In the genomic region with DNA sequence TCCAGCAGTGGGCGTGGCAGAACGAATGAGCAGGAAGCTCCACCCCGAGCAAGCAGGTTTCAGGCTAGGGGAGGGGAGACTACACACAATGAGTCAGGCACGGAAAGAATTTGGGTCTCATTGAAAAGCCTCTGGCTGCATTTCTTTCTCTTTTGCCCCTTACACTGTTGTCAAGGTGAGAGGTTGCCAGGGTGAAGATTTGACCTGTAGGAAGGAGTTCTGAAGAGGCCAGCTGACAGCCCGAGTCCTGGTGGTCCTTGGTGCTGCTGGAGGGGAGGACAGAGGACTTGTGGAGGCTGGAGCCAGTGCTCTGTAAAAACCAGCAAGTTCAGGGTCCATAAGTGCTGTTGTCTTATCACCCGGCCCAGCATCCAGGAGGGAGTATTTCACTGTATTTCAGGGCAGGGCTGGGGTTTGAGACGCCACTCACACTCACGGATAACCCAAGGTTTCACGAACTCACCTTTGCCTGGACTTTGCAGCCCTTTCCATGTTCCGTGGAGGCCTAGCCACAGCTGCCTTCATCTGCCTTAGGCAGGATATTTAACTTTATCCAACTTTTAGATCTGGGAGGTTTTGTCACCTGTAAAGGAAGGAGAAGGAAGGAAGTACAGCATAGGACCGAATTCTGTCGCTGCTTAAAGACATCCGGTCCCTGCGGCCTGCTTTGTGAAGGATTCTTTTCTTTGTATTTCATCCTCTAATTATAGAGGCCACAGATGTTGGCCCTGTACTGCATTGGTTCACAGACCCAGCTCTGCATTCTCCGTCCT, we compare ENCODE assay signal across 11 mouse cellular contexts. TPM values are rescaled to one million over a fixed set of nuclear protein-coding genes. Genes with fewer than 3 reads are reported as not detected.
A peak's percentile ranks its signal among the peaks of the same experiment; 100 is the strongest.
DNase-seq lines count a peak whose midpoint lies in the region; ATAC-seq and TF ChIP-seq lines count a peak whose summit lies in the region.
"Had no signal": no experiment of that assay in that cellular context is flagged by ENCODE, and none has a peak within 500 bp of the region (broad histone marks: within the 10 kb centered on the region; RNA-seq: fewer than 3 reads in every experiment).

No protein-coding gene starts in this region.

- no peaks in the 10 kb centered on the region for H3K27me3 ChIP-seq in hindbrain, embryonic 10.5 days (ENCODE audit: insufficient read depth, poor library complexity, severe bottlenecking)
- H3K27me3 ChIP-seq in hindbrain, postnatal 0 days (ENCODE audit: insufficient read depth, low read length): no peaks in the 10 kb centered on the region
- H3K27me3 ChIP-seq in hindbrain, embryonic 13.5 days: no peaks in the 10 kb centered on the region

- H3K4me1 ChIP-seq in hindbrain, embryonic 10.5 days (replicated peaks): peaks cover 52% of the 10 kb centered on the region
- peaks cover 16% of the 10 kb centered on the region; the same call in 1 of the 2 replicates for H3K4me1 ChIP-seq in hindbrain, postnatal 0 days (ENCODE audit: insufficient read depth, low read length)
- H3K4me1 ChIP-seq in hindbrain, embryonic 13.5 days (replicated peaks): peaks cover 53% of the 10 kb centered on the region

- H3K9ac ChIP-seq in hindbrain, postnatal 0 days (replicated peaks; ENCODE audit: low read length): no peak overlapping the region
- 0 out of 2 replicates have a peak overlapping the region, but pooled peaks have one; percentile 13 for H3K9ac ChIP-seq in hindbrain, embryonic 13.5 days

- no peak overlapping the region for H3K4me2 ChIP-seq in hindbrain, postnatal 0 days (ENCODE audit: low read depth, low read length)
- no peak overlapping the region for H3K4me2 ChIP-seq in hindbrain, embryonic 13.5 days

- H3K4me3 ChIP-seq in hindbrain, embryonic 10.5 days: peak overlapping the region; percentile 5; the same call in 1 of the 2 replicates
- no peak overlapping the region for H3K4me3 ChIP-seq in hindbrain, postnatal 0 days (ENCODE audit: low read length)
- H3K4me3 ChIP-seq in hindbrain, embryonic 13.5 days: no peak overlapping the region

- ATAC-seq in hindbrain, postnatal 0 days: no peak
- no peak for ATAC-seq in hindbrain, embryonic 13.5 days (ENCODE audit: low FRiP score)

- H3K27ac ChIP-seq in hindbrain, embryonic 10.5 days: peak overlapping the region; percentile 86
- no peak overlapping the region for H3K27ac ChIP-seq in hindbrain, postnatal 0 days
- peak overlapping the region; percentile 40; the same call in 1 of the 2 replicates for H3K27ac ChIP-seq in hindbrain, embryonic 13.5 days

- 0 out of 2 replicates have a peak, but pooled peaks cover 6% of the 10 kb centered on the region for H3K36me3 ChIP-seq in hindbrain, embryonic 10.5 days
- H3K36me3 ChIP-seq in hindbrain, postnatal 0 days (ENCODE audit: insufficient read depth, low read length): no peaks in the 10 kb centered on the region
- H3K36me3 ChIP-seq in hindbrain, embryonic 13.5 days: no peaks in the 10 kb centered on the region

- DNase-seq in hindbrain, embryonic 10.5 days (ENCODE audit: low spot score): peak; percentile 65
- no peak for DNase-seq in hindbrain, postnatal 0 days (ENCODE audit: low spot score)
- peak; percentile 2 for DNase-seq in right cerebral cortex, postnatal 14 days
- no peak for DNase-seq in right cerebral cortex, adult 18-20 months
- DNase-seq in thymus, postnatal 25 days: no peak
- no peak for DNase-seq in ovary, postnatal 36 days (ENCODE audit: low spot score)
- DNase-seq in left cerebral cortex, adult 18-20 months (ENCODE audit: low spot score in 2 of 2): no peak
- DNase-seq: adrenal gland, adult 8-10 months; cerebellum, adult 8-10 months had no signal

- H3K9me3 ChIP-seq in hindbrain, embryonic 10.5 days: no peaks in the 10 kb centered on the region
- no peaks in the 10 kb centered on the region for H3K9me3 ChIP-seq in hindbrain, postnatal 0 days (ENCODE audit: low read length)
- no peaks in the 10 kb centered on the region for H3K9me3 ChIP-seq in hindbrain, embryonic 13.5 days

- no peak for TF ChIP-seq CTCF in hindbrain, postnatal 0 days (IDR thresholded peaks at IDR 0.05; ENCODE audit: low read depth)

- WGBS in hindbrain, embryonic 10.5 days: 21% methylated on average over 15 of the region's 15 CpGs
- WGBS in hindbrain, postnatal 0 days: 43% methylated on average over 14 of the region's 15 CpGs
- 29% methylated on average over 15 of the region's 15 CpGs for WGBS in hindbrain, embryonic 13.5 days

RNA-seq across cellular contexts. Expression of gene Sh3bp4, which starts 32.2 kb away (rescaled TPM):
- polyA plus RNA-seq in hindbrain, embryonic 10.5 days (2016; fragmentation: Nextera tagmentation; extraction: Ambion mirVana): 25.3 and 27.2 TPM in 2 replicates
- 36.5 and 38.8 TPM in 2 replicates for total RNA-seq in hindbrain, postnatal 0 days (2014; rRNA removed)
- 14.6 and 15.7 TPM in 2 replicates for polyA plus RNA-seq in hindbrain, postnatal 0 days (2015; fragmentation: Nextera tagmentation; extraction: Ambion mirVana)
- 19.5 and 20.9 TPM in 2 replicates for polyA plus RNA-seq in hindbrain, embryonic 13.5 days (2015; fragmentation: Nextera tagmentation; extraction: Ambion mirVana)
- 10 to 100 TPM; 17.6 to 20.4 TPM for total RNA-seq in left cerebral cortex, adult 18-20 months (2021)
- total RNA-seq: megakaryocyte-erythroid progenitor cell, adult 5-6 weeks had no signal

Comparison
In these comparisons a context has a peak if more than half of its experiments do, and no peak if none do; other contexts are left out.
1. DNase-seq: peak in hindbrain, embryonic 10.5 days (single experiment) and right cerebral cortex, postnatal 14 days (single experiment); none in hindbrain, postnatal 0 days (single experiment), right cerebral cortex, adult 18-20 months (single experiment), thymus, postnatal 25 days (single experiment), ovary, postnatal 36 days (single experiment) and left cerebral cortex, adult 18-20 months (0 of 2).